Comparison of ENCODE assay signal across 8 mouse cellular contexts in the genomic region with DNA sequence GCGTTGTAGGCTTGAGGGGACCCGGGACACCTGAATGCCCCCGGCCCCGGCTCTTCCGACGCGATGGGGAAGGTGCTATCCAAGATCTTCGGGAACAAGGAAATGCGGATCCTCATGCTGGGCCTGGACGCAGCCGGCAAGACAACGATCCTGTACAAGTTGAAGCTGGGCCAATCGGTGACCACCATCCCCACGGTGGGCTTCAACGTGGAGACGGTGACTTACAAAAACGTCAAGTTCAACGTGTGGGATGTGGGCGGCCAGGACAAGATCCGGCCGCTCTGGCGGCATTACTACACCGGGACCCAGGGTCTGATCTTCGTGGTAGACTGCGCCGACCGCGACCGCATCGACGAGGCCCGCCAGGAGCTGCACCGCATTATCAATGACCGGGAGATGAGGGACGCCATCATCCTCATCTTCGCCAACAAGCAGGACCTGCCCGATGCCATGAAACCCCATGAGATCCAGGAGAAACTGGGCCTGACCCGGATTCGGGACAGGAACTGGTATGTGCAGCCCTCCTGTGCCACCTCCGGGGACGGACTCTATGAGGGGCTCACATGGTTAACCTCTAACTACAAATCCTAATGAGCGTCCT. TPM values are rescaled to one million over a fixed set of nuclear protein-coding genes. Genes with fewer than 3 reads are reported as not detected.
A peak's percentile ranks its signal among the peaks of the same experiment; 100 is the strongest.
DNase-seq lines count a peak whose midpoint lies in the region; ATAC-seq and TF ChIP-seq lines count a peak whose summit lies in the region.

No protein-coding gene starts in this region.

- peak overlapping the region; percentile 83 for H3K4me3 ChIP-seq in testis, adult 2 months (ENCODE audit: control insufficient read depth, low read depth, low read length)
- H3K4me3 ChIP-seq in gastrocnemius, adult 2 months = peak overlapping the region; percentile 96
- H3K4me3 ChIP-seq in hindbrain, postnatal 0 days (ENCODE audit: low read length) = peak overlapping the region; percentile 100
- peak overlapping the region; percentile 100 for H3K4me3 ChIP-seq in liver, postnatal 0 days (ENCODE audit: low read depth, low read length)
- H3K4me3 ChIP-seq in neural tube, embryonic 14.5 days (ENCODE audit: low read depth, low read length) = peak overlapping the region; percentile 99

- H3K9me3 ChIP-seq in hindbrain, postnatal 0 days (ENCODE audit: low read length) = no peaks in the 10 kb centered on the region
- no peaks in the 10 kb centered on the region for H3K9me3 ChIP-seq in liver, postnatal 0 days (ENCODE audit: low read length)
- H3K9me3 ChIP-seq in neural tube, embryonic 14.5 days (ENCODE audit: control insufficient read depth, low read length) = no peaks in the 10 kb centered on the region

- TF ChIP-seq POLR2A in testis, adult 2 months (IDR thresholded peaks at IDR 0.05; ENCODE audit: control insufficient read depth, low read depth, low read length) = peak; percentile 12; the same call in 1 of the 2 replicates

- peak overlapping the region; percentile 95 for H3K4me2 ChIP-seq in hindbrain, postnatal 0 days (ENCODE audit: low read depth, low read length)
- peak overlapping the region; percentile 93 for H3K4me2 ChIP-seq in liver, postnatal 0 days (ENCODE audit: low read depth, low read length)
- H3K4me2 ChIP-seq in neural tube, embryonic 14.5 days (ENCODE audit: low read depth, low read length) = peak overlapping the region; percentile 99

- 0% methylated on average over 42 of the region's 42 CpGs for WGBS in hindbrain, postnatal 0 days
- WGBS in liver, postnatal 0 days (ENCODE audit: insufficient replicate concordance) = 0% methylated on average over 42 of the region's 42 CpGs
- 0% methylated on average over 42 of the region's 42 CpGs for WGBS in neural tube, embryonic 14.5 days

- no peak for DNase-seq in testis, postnatal 10 days (ENCODE audit: low spot score)
- peak; percentile 35 for DNase-seq in gastrocnemius, adult 2 months
- DNase-seq in hindbrain, postnatal 0 days (ENCODE audit: low spot score) = peak; percentile 39
- DNase-seq in liver, postnatal 0 days = peak; percentile 49

- no peak for TF ChIP-seq EP300 in liver, postnatal 0 days (IDR thresholded peaks at IDR 0.05; ENCODE audit: low read depth)

- H3K36me3 ChIP-seq in testis, adult 2 months (ENCODE audit: control insufficient read depth, insufficient read depth, low read length) = peaks cover 3% of the 10 kb centered on the region
- no peaks in the 10 kb centered on the region for H3K36me3 ChIP-seq in hindbrain, postnatal 0 days (ENCODE audit: insufficient read depth, low read length)
- H3K36me3 ChIP-seq in liver, postnatal 0 days (replicated peaks; ENCODE audit: insufficient read depth, low read length) = no peaks in the 10 kb centered on the region
- no peaks in the 10 kb centered on the region for H3K36me3 ChIP-seq in neural tube, embryonic 14.5 days (ENCODE audit: control insufficient read depth, insufficient read depth, low read length)

- H3K4me1 ChIP-seq in testis, adult 2 months (ENCODE audit: control insufficient read depth, insufficient read depth, low read length) = peaks cover 11% of the 10 kb centered on the region
- H3K4me1 ChIP-seq in hindbrain, postnatal 0 days (ENCODE audit: insufficient read depth, low read length) = peaks cover 9% of the 10 kb centered on the region; the same call in 1 of the 2 replicates
- H3K4me1 ChIP-seq in liver, postnatal 0 days (ENCODE audit: insufficient read depth) = peaks cover 14% of the 10 kb centered on the region
- peaks cover 16% of the 10 kb centered on the region for H3K4me1 ChIP-seq in neural tube, embryonic 14.5 days (ENCODE audit: control insufficient read depth, insufficient read depth, low read length)

- no peak for TF ChIP-seq CTCF in testis, adult 2 months (IDR thresholded peaks at IDR 0.05; ENCODE audit: control insufficient read depth, insufficient read depth, insufficient replicate concordance, low read depth, low read length)
- no peak for TF ChIP-seq CTCF in gastrocnemius, adult 2 months (IDR thresholded peaks at IDR 0.05)
- no peak for TF ChIP-seq CTCF in hindbrain, postnatal 0 days (IDR thresholded peaks at IDR 0.05; ENCODE audit: low read depth)
- 0 out of 2 replicates have a peak, but pooled peaks have one; percentile 3 for TF ChIP-seq CTCF in liver, postnatal 0 days (IDR thresholded peaks at IDR 0.05; ENCODE audit: low read depth)

- peak overlapping the region; percentile 97 for H3K9ac ChIP-seq in hindbrain, postnatal 0 days (replicated peaks; ENCODE audit: low read length)
- H3K9ac ChIP-seq in liver, postnatal 0 days (replicated peaks) = peak overlapping the region; percentile 99
- H3K9ac ChIP-seq in neural tube, embryonic 14.5 days (replicated peaks; ENCODE audit: low read depth, low read length) = peak overlapping the region; percentile 94

- peak; percentile 17 for ATAC-seq in common myeloid progenitor, adult 5-6 weeks (replicated peaks; ENCODE audit: low read depth, poor library complexity, severe bottlenecking)
- ATAC-seq in hindbrain, postnatal 0 days = peak; percentile 15; the same call in 1 of the 2 replicates
- ATAC-seq in liver, postnatal 0 days = no peak
- ATAC-seq in neural tube, embryonic 14.5 days (ENCODE audit: low read depth) = peak; percentile 10; the same call in 1 of the 2 replicates
- ATAC-seq in activated CD4-positive, CD25-positive, alpha-beta regulatory T cell, adult 4 months = no peak

- intact Hi-C loops in gastrocnemius, adult 2 months (cut with DNase I) = loop anchor here (1.0 to 5.0 kb wide), 3 partner anchors 74 to 201 kb away; no protein-coding TSS in a partner anchor

- peak overlapping the region; percentile 89 for H3K27ac ChIP-seq in testis, adult 2 months (ENCODE audit: control insufficient read depth, insufficient read depth, low read depth, low read length)
- H3K27ac ChIP-seq in gastrocnemius, adult 2 months = peak overlapping the region; percentile 95
- peak overlapping the region; percentile 96 for H3K27ac ChIP-seq in hindbrain, postnatal 0 days
- H3K27ac ChIP-seq in liver, postnatal 0 days (ENCODE audit: low read depth) = peak overlapping the region; percentile 100
- peak overlapping the region; percentile 89 for H3K27ac ChIP-seq in neural tube, embryonic 14.5 days (ENCODE audit: low read depth, low read length)

- H3K27me3 ChIP-seq in testis, adult 2 months (ENCODE audit: control insufficient read depth, insufficient read depth, low read length) = no peaks in the 10 kb centered on the region
- no peaks in the 10 kb centered on the region for H3K27me3 ChIP-seq in hindbrain, postnatal 0 days (ENCODE audit: insufficient read depth, low read length)
- H3K27me3 ChIP-seq in liver, postnatal 0 days (ENCODE audit: insufficient read depth, low read length) = no peaks in the 10 kb centered on the region
- no peaks in the 10 kb centered on the region for H3K27me3 ChIP-seq in neural tube, embryonic 14.5 days (ENCODE audit: control insufficient read depth, insufficient read depth, low read length)

RNA-seq across cellular contexts. Expression of a gene that starts 0.6 kb away (rescaled TPM):
- 26.1 and 49.9 TPM in 2 replicates for polyA plus RNA-seq in testis, adult 2 months (2012; rRNA removed)
- 1.5 TPM in 1 of 2 replicates, not detected in the other for total RNA-seq in common myeloid progenitor, adult 5-6 weeks (2017)
- not detected for total RNA-seq in gastrocnemius, adult 2 months (2021)
- not detected in 2 replicates for total RNA-seq in hindbrain, postnatal 0 days (2014; rRNA removed)
- 0.43 and 1.5 TPM in 2 replicates for polyA plus RNA-seq in hindbrain, postnatal 0 days (2015; fragmentation: Nextera tagmentation; extraction: Ambion mirVana)
- 1.00 and 1.3 TPM in 2 replicates for polyA plus RNA-seq in liver, postnatal 0 days (2015; fragmentation: Nextera tagmentation; extraction: Ambion mirVana)
- 1.0 and 1.3 TPM in 2 replicates for polyA plus RNA-seq in neural tube, embryonic 14.5 days (2014; fragmentation: Nextera tagmentation; extraction: Ambion mirVana)
- polyA plus RNA-seq in activated CD4-positive, CD25-positive, alpha-beta regulatory T cell, adult 4 months (2017; shearing (Covaris generic)) = not detected

RNA-seq across cellular contexts. Expression of a gene that starts 0.9 kb away (rescaled TPM):
- 32.4 and 37.2 TPM in 2 replicates for polyA plus RNA-seq in testis, adult 2 months (2012; rRNA removed)
- total RNA-seq in common myeloid progenitor, adult 5-6 weeks (2017) = 104 and 110 TPM in 2 replicates
- total RNA-seq in gastrocnemius, adult 2 months (2021) = 10 to 100 TPM; 20.5 to 20.8 TPM
- total RNA-seq in hindbrain, postnatal 0 days (2014; rRNA removed) = 112 and 132 TPM in 2 replicates
- polyA plus RNA-seq in hindbrain, postnatal 0 days (2015; fragmentation: Nextera tagmentation; extraction: Ambion mirVana) = 41.6 and 43.5 TPM in 2 replicates
- 33.8 and 44.6 TPM in 2 replicates for polyA plus RNA-seq in liver, postnatal 0 days (2015; fragmentation: Nextera tagmentation; extraction: Ambion mirVana)
- 29.3 and 30.4 TPM in 2 replicates for polyA plus RNA-seq in neural tube, embryonic 14.5 days (2014; fragmentation: Nextera tagmentation; extraction: Ambion mirVana)
- polyA plus RNA-seq in activated CD4-positive, CD25-positive, alpha-beta regulatory T cell, adult 4 months (2017; shearing (Covaris generic)) = 10 to 100 TPM; 35.2 to 74.5 TPM

RNA-seq across cellular contexts. Expression of a gene that starts 15.9 kb away (rescaled TPM):
- 6.2 and 9.2 TPM in 2 replicates for polyA plus RNA-seq in testis, adult 2 months (2012; rRNA removed)
- total RNA-seq in common myeloid progenitor, adult 5-6 weeks (2017) = 126 and 136 TPM in 2 replicates
- total RNA-seq in gastrocnemius, adult 2 months (2021) = 10 to 100 TPM; 23.1 to 23.6 TPM
- 24.9 and 34.3 TPM in 2 replicates for total RNA-seq in hindbrain, postnatal 0 days (2014; rRNA removed)
- 69.7 and 78.2 TPM in 2 replicates for polyA plus RNA-seq in hindbrain, postnatal 0 days (2015; fragmentation: Nextera tagmentation; extraction: Ambion mirVana)
- polyA plus RNA-seq in liver, postnatal 0 days (2015; fragmentation: Nextera tagmentation; extraction: Ambion mirVana) = 28.3 and 29.7 TPM in 2 replicates
- 97.2 and 103 TPM in 2 replicates for polyA plus RNA-seq in neural tube, embryonic 14.5 days (2014; fragmentation: Nextera tagmentation; extraction: Ambion mirVana)
- 100 to 1,000 TPM; 138 to 148 TPM for polyA plus RNA-seq in activated CD4-positive, CD25-positive, alpha-beta regulatory T cell, adult 4 months (2017; shearing (Covaris generic))

Comparison
In these comparisons a context has a peak if more than half of its experiments do, and no peak if none do; other contexts are left out.
1. ATAC-seq: peak in common myeloid progenitor, adult 5-6 weeks (single experiment), hindbrain, postnatal 0 days (single experiment) and neural tube, embryonic 14.5 days (single experiment); none in liver, postnatal 0 days (single experiment) and activated CD4-positive, CD25-positive, alpha-beta regulatory T cell, adult 4 months (single experiment).
2. RNA of a gene that starts 0.6 kb away (polyA plus RNA-seq): 26.1 to 49.9 TPM in testis, adult 2 months; 0.43 to 1.5 TPM in hindbrain, postnatal 0 days, 1.0 to 1.3 TPM in neural tube, embryonic 14.5 days, 1.00 to 1.3 TPM in liver, postnatal 0 days and not detected in activated CD4-positive, CD25-positive, alpha-beta regulatory T cell, adult 4 months; every median in the first group is over 10 times any median in the second.
3. Peak in every context shown above with its lines, with median percentiles within 50 percentile points of each other: H3K27ac ChIP-seq, H3K4me3 ChIP-seq, H3K4me2 ChIP-seq and H3K9ac ChIP-seq.